Mouse (Mus musculus) urinary bladder, postnatal 10 days (tissue): ENCODE data around the gene Tex14.

Source experiments
- DNase-seq: peaks from one replicate; pipeline ENCODE4 v3.0.0; 2022; ENCODE audit warnings: low spot score

Tex14 gene

DNA sequence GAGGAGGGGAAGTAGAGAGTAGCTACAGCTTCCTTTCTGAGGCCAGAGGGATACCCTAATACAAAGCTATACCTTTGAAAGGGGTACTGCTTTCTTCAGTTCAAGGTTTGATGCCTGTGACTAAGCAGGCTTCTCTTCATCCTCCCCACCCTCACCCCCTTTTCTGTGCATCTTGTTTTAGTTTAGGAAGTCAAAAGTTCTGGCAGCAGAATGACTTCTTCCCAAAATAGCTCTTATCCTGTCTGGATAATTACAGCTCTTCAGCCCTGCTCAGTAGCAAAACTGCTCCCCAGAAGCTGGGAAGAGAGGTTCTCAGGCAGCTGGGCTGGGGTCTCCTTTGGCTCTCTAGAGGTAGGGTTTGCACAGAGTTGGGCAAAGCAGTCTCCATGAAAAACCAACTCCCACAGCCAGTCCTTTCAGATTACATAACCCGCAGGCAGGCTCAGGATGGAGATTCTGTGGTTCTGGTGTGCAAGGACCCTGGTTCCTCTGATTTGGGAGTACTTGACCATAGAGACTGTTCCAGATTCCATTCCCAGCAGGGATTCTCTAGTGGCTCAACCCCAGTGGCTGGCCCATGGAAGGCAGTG is 166.6 kb downstream of the Tex14 start:
- no peak for DNase-seq

DNA sequence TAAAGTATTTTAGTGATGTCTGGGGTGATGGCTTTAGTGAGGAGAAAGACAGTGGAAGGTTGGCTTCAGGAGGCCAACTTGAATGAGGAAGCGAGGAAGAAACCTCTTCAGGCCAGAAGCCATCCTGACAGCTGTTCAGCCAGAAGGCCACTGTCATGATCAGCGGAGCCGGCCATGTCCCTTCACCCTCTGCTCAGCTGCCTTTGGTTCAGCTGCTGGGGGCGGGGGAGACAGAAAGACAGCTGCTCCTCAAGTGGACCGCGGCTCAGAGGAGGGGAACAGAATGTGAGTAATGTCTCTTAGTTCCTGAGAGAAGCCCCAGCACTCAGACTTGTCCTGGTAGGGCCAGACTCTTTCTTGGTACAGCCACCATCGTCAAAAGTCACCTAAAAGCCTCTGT is 168.9 kb downstream of the Tex14 start:
- no peak for DNase-seq

DNA sequence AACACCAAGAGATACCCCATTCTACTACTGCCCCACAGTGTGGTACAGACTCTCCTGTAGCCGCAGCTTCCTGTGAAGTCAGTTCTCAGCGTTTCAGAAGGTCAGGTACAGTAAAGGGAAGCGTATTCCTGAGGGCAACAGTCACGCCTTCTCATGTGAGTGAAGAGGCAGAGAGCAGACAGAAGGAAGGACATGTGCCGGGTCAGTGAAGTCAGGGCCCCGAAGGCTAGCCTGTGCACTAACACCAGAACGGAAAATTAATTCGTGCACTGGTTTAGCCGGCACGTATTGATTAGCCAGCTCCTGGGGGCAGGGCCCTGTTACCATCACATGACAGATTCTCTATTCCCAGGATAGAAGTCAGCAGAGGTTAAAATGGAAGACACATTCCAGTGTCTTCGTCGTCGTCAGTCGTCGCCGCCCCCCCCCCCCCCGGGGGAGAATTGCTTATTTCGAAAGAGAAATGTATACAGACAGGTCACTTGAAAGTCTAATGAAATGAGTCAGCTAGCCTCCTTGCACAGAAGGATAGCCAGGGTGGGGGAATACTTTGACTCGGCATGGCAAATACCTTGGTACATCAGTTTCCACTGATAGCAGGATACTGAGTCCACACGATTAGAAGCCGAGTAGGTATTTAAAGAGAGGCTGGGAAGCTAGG is 169.8 kb downstream of the Tex14 start:
- DNase-seq: no peak

DNA sequence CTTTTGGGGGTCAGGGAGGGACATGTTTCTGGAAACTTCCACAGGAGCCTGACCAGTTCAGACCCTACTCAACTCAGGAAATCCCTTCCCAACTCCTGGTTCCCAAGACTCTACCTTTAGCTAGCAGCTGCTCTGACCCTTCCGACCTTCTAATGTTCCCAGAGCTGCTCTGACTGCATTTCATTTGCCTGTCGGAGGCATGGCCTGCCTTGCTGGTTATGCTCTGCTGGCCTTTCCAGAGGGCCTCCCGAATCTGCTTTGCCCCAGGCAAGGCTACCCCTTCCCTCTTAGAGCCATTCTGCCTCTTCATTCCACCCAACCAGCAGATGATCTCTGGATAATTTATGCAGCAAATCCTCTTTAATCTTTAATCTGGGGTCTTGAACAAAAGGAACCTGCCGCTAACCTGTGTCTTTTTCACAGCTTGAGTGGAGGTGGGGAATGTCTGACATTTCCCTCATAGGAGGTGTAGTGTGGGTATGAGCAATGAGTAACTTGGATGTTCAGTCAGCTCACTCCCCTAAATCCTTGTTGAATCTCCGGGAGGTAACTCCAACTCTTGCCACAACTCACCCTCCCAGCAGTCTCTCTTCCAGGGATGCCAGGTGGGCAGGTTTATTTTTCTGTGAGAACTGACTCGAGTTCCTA is 172.9 kb downstream of the Tex14 start:
- no peak for DNase-seq

DNA sequence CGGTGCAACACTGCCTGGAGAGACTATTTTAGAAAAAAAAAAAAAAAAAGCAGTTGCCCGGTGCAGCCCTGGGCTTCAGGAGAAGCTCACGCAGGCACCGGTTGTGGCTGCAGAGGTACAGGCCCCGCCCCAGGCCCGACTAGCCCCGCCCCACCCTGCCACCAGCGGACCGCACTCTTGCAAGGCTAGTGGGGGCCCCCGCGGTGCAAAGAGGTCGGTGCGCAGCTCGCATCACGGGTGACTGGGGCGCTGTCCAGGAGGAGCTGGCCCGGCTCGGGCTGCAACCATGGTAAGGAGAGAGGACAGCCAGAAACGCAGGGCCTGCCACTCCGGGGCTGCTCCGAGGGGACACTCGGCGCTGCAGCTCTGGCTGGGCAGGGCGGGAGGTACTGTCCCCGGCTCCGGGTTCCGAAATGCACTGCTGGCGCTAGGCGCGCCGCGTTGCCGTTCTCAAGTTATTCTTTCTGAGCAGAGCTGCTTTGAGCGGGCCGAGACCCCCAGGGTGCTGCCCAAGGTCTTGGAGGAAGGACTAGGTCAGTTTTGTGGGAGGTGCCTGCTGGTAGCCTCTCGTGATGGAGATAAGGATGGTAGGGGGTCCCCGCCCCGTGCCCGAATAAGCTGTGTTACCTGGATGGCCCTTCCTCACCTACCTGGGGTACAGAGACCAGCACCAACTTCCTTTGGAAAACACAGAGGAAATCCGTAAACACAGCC is 173.5 kb downstream of the Tex14 start:
- no peak for DNase-seq

DNA sequence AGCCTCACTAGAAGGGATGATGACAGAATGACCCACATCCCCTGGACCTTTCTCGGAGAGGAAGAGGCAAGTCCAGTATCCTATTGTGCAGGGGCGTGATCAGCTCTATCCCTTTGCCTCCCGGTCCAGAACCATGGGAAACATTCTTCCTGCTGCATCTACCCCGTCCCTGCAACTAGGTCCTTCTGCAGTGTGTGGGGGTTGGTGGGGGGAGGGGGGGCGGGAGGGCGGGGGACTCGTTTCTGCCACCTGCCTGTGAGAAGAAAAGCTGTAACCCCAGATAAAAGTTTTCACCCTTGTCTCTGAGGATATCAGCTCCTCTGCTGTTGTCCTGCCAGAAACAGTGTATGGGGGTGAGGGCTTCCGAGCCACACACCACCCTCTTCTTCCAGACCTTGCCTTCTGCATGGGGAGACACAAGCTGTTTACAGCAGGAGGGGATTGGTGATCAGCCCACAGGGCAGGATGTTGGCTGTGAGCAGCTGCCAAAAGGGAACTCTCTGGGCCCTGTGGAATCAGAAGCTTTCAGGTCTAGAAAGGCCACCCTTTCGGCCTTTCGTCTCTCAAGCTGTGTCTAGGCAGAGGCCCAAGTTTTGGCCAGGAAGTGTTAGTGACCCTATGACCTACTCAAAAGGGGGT is 174.2 kb downstream of the Tex14 start:
- no peak for DNase-seq

DNA sequence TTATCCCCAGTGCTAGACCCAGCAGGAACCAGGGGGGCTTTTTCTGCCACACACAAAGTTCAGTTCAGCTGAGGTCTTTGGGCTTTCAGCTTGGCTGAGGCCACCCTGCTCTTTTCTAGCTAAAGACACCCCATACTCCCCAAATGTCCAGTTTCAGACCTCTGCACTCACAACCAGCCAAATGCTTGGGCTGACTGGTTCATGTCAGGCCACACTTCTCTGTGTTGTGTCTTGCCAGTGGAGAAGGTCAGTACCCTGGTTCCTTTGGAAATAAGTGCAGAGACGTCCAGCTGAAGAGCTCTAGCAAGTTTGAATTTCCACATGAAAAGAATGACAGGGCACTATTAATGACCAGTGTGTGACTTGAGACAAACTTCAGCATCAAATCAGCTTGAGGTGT is 174.8 kb downstream of the Tex14 start:
- DNase-seq: no peak

DNA sequence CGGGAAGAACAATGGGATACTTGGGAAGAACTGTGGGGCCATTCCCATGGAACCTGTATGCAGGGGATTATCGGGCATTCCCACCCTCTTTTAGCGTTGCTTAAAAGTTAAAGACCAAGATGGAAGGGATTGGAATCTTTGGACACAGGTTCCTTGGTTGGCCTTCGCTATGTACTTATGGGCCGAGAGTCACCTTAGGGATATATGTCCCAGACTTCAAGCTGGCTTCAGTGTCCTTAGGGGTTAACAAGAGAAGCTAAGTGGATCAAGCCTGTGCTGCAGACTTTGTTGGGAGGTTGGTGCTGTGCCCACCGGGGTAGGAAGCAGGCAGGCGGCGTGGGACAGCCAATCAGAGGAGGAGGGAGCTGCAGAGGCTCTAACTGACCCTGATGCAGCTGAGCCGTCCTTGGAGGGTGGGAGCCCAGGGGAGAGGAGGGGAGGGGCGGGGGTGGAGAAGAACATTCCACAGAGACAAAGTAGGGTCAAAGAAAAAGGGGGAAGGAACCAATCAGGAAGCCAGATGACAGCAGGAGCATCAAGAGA is 175.7 kb downstream of the Tex14 start:
- DNase-seq: no peak

DNA sequence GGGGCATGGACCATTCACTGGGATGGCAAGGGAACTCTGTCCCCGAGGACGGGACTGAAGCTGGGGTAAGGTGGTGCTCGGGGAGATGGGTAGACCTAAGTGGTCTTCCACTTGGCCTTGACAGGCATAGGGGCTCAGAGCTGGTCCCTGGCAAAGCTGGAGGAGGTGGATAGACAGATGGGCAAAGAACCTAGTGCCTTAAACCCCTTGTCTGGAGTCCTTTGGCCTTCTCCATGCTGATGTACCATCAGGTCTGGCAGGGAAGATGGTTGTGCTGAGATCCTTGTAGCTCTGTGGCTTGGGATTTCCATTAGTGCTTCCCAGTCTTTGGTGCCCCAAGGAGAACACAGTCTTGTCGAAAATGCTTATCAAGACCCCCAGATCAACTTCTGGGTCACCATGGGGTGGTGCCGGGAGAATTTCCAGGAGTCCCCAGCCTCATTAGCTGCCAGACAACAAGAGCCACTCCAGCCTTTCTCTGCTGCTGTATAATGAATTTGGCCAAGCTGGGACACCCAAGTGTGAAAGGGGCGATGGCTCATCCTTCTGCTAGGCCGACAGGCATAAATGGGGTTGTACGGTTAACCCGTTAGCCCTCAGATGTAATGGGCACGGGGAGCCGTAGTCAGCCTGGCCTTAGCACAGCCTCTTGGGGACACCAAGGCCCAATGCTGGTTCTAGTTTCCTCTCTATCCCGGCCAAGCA is 176.4 kb downstream of the Tex14 start:
- DNase-seq: no peak

DNA sequence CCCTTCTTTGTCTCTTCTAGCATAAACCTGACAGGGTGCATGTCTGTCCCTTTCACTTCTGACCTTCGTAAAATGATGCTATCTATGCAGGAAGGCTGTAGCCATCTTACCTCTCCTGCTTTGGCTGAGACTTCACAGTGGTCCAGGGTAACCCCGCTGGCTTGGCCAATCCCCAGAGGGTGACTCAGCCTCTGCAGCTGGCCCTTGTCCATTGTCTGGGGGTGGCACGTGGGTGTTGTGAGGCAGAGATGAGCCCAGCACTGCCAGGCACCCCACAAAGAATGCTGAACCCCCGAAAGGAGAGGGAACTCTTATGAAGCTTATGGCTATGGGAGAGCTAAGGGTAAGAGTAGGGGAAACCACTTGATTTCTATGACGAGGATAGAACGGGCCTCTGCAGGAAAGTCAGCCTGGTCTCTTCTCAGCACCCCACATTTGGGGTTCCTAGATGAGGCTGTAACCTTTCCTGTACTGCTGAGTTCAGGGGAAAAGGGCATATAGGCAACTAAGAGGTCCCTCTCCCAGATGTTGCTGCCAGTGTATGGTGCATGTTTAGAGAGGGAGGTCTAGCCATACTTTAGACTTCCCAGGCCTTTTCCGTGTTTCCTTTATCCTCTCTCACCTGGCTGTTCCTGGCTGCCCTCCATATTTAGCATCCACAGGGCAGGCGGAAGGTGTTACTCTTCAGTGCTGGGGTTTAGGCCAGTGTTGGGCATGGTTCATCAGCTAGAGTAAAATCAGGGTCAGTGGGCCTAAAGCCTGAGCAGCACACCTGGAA is 177.3 kb downstream of the Tex14 start:
- DNase-seq: no peak

DNA sequence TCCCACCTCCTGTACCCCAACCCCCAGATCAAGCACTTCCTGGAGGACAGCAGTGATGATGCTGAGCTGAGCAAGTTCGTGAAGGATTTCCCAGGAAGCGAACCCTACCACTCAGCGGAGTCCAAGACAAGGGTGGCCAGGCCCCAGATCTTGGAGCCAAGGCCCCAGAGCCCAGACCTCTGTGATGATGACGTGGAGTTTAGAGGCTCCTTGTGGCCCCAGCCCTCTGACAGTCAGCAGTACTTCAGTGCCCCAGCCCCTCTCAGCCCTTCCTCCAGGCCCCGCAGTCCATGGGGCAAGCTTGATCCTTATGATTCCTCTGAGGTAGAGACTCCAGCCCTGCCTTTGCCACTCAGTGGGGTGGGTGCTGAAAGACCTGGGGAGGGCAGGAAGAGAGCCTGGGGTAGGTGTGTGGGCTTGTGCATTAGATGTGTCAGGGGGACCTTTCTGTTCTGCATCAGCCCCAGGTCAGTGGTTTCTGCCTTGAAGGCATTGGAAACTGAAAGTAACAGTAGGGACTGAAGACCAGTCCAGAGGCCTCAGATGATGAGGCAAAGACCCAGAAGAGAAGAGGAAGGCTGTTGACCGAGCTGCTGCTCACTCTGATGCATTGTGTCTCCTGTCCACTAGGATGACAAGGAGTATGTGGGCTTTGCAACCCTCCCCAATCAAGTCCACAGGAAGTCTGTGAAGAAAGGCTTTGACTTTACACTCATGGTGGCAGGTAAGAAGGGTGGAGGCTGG is 178.6 kb downstream of the Tex14 start:
- DNase-seq: no peak

DNA sequence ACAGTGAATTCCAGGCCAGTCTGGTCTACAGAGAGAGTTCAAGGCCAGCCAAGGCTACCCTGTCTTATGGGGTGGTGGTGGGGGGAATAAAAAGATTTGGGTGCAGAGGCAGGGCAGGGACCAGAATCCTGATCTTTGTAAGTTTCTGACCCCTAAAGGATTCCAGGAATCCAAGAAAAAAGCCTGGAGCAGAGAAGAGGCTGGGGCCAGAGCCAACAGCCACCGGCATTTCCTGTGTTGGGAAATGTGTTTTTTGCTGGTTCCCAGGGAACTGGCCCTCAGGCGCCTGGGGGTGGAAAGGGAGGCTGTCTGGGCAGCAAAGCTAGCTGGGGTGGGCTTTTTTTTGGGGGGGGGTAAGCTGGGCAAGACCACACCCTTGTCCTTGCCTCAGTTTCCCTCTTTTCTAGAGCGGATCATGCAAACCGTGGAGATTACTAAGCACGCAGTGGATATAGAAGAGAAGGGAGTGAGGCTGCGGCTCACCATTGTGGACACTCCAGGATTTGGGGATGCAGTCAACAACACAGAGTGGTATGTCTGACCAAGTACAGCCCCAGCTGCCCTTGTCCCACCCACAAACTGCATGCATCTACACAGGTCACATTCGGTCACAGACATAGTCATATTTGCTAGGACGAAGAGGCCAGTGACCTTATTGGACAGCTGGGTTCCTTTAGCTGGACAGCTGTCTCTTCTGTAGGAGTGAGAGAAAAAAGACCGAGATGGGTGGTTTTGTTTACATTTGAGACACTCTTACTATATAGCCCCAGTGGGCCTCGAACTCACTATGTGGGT is 180.0 kb downstream of the Tex14 start:
- DNase-seq: no peak

DNA sequence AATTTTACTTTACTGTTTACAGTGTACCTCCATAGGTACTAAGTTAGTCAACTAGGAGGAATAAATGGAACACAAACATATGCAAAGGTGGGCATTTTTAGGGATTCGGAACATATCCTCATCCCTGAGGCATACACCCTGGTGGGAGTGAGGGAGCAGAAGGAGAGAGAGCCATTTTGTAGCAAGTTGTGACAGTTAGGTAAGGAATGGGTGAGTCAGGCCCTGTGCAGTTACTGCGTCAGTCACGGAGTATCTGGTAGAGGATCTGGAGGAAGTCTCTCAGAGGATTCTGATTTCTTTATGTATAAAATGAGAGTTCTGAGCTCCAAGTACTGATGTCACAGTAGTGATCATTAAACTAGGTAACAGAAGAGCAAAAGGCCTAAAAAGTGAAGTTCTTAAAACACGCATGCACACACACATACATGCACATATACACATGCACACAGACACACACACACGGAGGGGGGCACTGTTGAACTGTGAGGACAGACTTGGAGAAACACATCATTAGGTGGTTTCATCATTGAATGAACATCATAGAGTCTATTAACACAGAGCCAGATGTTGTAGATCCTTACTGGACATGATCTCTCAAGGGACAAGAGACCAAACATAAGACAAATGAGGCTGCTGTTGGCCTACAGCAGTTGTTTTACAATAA is 182.5 kb downstream of the Tex14 start:
- DNase-seq: no peak

DNA sequence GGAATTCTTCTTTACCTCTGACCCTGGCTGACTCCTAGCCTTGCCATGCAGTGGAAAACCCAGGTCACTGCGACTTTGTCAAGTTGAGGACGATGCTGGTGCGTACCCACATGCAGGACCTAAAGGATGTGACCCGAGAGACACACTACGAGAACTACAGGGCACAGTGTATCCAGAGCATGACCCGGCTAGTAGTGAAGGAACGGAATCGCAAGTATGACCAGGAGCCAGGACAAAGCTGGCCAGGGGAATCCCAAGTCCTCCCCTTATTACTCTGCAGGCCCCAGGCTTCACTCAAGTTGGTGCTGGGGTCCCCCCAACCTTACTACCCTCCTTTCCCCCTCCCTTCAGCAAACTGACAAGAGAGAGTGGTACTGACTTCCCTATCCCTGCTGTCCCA is 184.7 kb downstream of the Tex14 start:
- DNase-seq: no peak

DNA sequence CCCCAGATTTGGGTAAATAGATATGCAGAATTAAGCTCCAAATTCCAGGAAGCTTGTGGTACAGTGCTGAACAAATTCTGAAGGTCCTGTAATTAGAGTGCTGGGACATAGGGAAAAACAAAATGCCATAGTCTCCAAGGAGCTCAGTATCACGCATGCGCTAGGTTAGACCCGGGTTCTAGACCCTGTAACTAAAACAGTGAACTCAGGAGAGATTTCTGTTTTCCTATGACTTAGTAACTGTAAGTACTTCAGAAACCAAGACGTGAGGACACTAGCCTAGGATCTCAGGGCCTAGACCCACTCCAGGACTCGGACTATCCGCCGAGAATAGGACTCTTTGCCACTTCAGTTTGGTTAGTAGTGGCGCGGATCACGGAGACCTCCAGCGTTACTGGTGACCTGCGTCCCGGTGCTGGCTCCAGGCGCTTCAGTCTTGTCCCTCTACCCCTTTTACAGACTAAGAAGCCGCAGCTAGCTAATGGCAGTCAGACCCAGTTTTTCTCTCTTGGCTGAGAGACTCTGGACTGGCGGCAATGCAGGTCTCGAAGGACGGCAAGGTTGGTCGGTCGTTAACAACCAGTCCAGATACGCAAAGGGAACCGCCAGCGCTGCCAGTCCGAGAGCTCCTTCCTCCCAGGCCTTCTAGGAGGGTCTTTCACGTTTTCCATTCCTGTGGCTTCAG is 186.1 kb downstream of the Tex14 start:
- DNase-seq: no peak

DNA sequence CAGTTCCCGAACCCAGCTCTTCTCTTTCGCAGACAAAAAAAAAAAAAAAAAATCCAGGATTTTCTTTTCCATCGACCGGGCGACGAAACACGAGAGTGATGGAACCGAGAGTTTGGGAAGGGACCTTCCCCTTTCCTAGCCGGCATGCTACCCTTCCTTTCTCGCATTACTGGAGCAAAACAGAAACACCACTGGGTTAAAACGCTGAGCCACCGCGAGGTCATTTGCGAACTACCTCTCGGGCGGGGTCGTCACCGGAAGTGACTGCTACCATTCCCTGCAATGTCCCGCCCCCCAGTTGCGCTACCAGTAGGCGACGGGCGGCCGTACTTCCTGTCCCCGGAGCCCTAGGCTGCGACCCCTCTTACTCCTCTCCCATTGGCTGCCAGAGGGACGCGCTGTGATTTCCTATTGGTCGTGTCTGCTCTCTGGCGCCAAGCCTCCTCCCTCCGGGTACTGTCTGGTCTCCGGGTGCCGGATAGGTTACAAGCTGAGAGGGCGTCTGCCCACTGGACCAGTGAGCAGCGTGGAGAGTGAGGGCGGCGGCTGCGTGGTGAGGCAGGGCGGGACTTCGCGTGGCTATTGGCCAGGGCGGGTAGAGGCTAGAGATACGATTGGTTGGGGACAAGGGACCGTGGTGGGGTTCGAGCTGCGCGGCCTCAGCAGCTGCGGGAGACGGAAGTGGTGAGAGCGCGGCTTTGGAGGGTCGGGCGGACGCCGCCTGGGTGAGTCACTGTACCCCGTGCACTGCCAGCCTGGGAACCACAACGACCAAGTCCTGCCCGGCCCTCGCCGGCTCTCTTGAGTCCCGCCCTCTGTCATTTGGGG is 186.9 kb downstream of the Tex14 start, which contains the start of gene Mtmr4:
Gene Mtmr4 (plus strand): TSS at position 637 of the 828 bp plus-strand sequence.
- DNase-seq: peak; percentile 96

DNA sequence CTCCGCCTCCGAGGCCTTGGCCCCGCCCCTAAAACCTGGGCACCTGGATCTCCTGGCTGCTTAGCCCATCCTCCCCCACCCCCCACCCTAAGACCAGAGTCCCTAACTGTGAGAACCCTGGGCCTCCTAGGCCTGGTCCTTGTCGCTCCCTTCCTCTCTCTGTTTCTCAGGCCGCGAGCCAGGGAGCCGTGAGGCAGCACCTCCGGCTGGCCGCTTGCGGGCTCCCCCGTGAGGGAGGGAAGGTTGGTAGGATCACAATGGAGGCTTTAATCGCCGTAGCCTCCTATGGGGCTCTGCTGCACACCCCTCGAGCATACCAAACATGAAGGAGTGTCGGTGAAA is 187.5 kb downstream of the Tex14 start:
- DNase-seq: no peak
